ENCODE assay signal across 8 mouse cellular contexts in the genomic region with DNA sequence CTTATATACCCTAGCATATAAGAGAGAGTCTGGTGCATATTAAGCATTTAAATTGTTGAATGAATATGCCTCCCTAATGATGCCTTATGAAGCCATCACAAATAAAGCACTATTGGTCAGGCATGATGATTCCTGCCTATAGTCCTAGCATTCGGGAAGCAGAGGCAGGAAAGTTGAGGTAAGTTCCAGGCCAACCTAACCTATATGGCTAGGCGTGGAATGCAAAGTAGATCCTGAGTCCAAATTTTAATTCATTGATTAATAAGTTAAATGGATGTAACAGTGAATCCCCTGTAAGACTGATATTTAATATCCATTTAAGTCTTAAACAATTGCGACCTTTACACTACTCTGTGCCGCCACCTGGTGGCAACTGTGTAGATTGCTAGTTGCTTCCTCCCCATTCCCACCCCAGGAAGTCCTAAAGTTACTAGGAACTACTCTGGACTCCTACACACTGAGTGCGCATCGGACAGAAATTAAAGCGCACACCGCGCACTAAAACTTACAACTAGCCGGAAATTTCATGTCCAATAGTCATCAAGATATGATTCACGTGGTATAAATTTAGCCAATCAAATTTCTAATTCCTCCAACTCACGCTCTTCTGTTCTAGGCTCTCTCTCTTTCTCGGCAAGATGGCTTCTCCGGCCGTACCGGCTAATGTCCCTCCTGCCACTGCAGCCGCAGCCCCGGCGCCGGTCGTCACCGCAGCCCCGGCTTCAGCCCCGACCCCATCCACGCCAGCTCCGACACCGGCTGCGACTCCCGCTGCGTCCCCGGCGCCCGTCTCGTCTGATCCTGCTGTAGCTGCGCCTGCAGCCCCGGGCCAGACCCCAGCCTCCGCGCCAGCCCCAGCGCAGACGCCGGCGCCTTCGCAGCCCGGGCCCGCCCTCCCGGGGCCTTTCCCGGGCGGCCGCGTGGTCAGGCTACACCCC. TPM values are rescaled to one million over a fixed set of nuclear protein-coding genes. Genes with fewer than 3 reads are reported as not detected.
DNase-seq lines count a peak whose midpoint lies in the region; ATAC-seq and TF ChIP-seq lines count a peak whose summit lies in the region.

A gene (plus strand): TSS at position 624 of the 938 bp plus-strand sequence.

- TF ChIP-seq CTCF in MEL (IDR thresholded peaks at IDR 0.05 in 2 of 3, conservative IDR thresholded peaks at IDR 0.05 in 1 of 3; ENCODE audit: control insufficient read depth in 1 of 3, insufficient read depth in 1 of 3, low read depth in 2 of 3, low read length in 3 of 3, poor library complexity in 1 of 3, severe bottlenecking in 1 of 3) = peak; percentile 75 to 96 (median 78)
- TF ChIP-seq CTCF in cerebellum, adult 2 months (IDR thresholded peaks at IDR 0.05; ENCODE audit: borderline replicate concordance, insufficient read depth, low read depth, low read length) = peak; percentile 82
- peak; percentile 91 for TF ChIP-seq CTCF in forebrain, postnatal 0 days (IDR thresholded peaks at IDR 0.05; ENCODE audit: low read depth)

- TF ChIP-seq POLR2A in MEL (IDR thresholded peaks at IDR 0.05; ENCODE audit: control insufficient read depth in 1 of 2, insufficient read depth in 1 of 2, low read depth in 1 of 2, low read length in 2 of 2, poor library complexity in 1 of 2) = peak; percentile 63 to 85
- TF ChIP-seq POLR2A in cerebellum, adult 2 months (IDR thresholded peaks at IDR 0.05; ENCODE audit: borderline replicate concordance, insufficient read depth, low read length) = peak; percentile 72; the same call in 1 of the 2 replicates

- H3K9me3 ChIP-seq in MEL (replicated peaks; ENCODE audit: insufficient read depth, low read length) = no peaks in the 10 kb centered on the region
- H3K9me3 ChIP-seq in forebrain, postnatal 0 days (ENCODE audit: low read length) = no peaks in the 10 kb centered on the region
- no peaks in the 10 kb centered on the region for H3K9me3 ChIP-seq in lung, embryonic 15.5 days

- H3K4me3 ChIP-seq in MEL (ENCODE audit: control insufficient read depth in 1 of 2, insufficient read depth in 1 of 2, low read depth in 2 of 2, low read length in 2 of 2) = peak within 1 kb of the TSS; percentile 97 to 100
- H3K4me3 ChIP-seq in cerebellum, adult 2 months (replicated peaks; ENCODE audit: insufficient read depth, low read depth, low read length) = peak within 1 kb of the TSS; percentile 96
- peak within 1 kb of the TSS; percentile 89 for H3K4me3 ChIP-seq in forebrain, postnatal 0 days (ENCODE audit: low read depth, low read length)
- H3K4me3 ChIP-seq in lung, embryonic 15.5 days = peak within 1 kb of the TSS; percentile 89

- peak; percentile 94 for TF ChIP-seq RAD21 in MEL (IDR thresholded peaks at IDR 0.05; ENCODE audit: low read depth, low read length)

- peak; percentile 99 for DNase-seq in MEL (ENCODE audit: low read depth, low spot score)
- peak; percentile 96 to 97 for DNase-seq in cerebellum, adult 2 months
- peak; percentile 98 for DNase-seq in forebrain, postnatal 0 days
- DNase-seq in heart, postnatal 4 days = peak; percentile 95
- peak; percentile 96 to 99 for DNase-seq in layer of hippocampus, adult 8-10 months (ENCODE audit: low spot score in 2 of 2)
- peak; percentile 91 for DNase-seq in ovary, adult 18-20 months (ENCODE audit: low spot score)
- peak; percentile 98 for DNase-seq in thymus, postnatal 0 days (ENCODE audit: low spot score)

- peak within 1 kb of the TSS; percentile 98 for H3K9ac ChIP-seq in MEL (ENCODE audit: control insufficient read depth, low read depth, low read length, poor library complexity, severe bottlenecking)
- peak within 1 kb of the TSS; percentile 94 for H3K9ac ChIP-seq in forebrain, postnatal 0 days
- peak within 1 kb of the TSS; percentile 95 for H3K9ac ChIP-seq in lung, embryonic 15.5 days

- peak; percentile 98 for ATAC-seq in forebrain, postnatal 0 days
- ATAC-seq in lung, embryonic 15.5 days (ENCODE audit: borderline replicate concordance, extremely low read depth, low FRiP score, low TSS enrichment) = peak; percentile 95

- WGBS in cerebellum, adult 2 months = 1% methylated on average over 50 of the region's 50 CpGs
- 3% methylated on average over 50 of the region's 50 CpGs for whole genome bisulfite sequencing in forebrain, postnatal 0 days
- 2% methylated on average over 46 of the region's 50 CpGs for WGBS in lung, embryonic 15.5 days

- H3K4me2 ChIP-seq in forebrain, postnatal 0 days (ENCODE audit: low read depth) = peak within 1 kb of the TSS; percentile 87
- H3K4me2 ChIP-seq in lung, embryonic 15.5 days = peak within 1 kb of the TSS; percentile 81

- H3K27ac ChIP-seq in MEL (ENCODE audit: control insufficient read depth, low read depth, low read length) = peak within 1 kb of the TSS; percentile 51
- peak within 1 kb of the TSS; percentile 89 for H3K27ac ChIP-seq in cerebellum, adult 2 months (ENCODE audit: insufficient read depth, low read length)
- H3K27ac ChIP-seq in forebrain, postnatal 0 days (ENCODE audit: low read depth, low read length) = peak within 1 kb of the TSS; percentile 82
- peak within 1 kb of the TSS; percentile 63 for H3K27ac ChIP-seq in lung, embryonic 15.5 days

- TF ChIP-seq EP300 in MEL (IDR thresholded peaks at IDR 0.05; ENCODE audit: low read depth in 1 of 2, low read length in 2 of 2) = no peak

- no peaks in the 10 kb centered on the region for H3K27me3 ChIP-seq in MEL (ENCODE audit: control insufficient read depth in 1 of 2, insufficient read depth in 2 of 2, low read length in 2 of 2)
- no peaks in the 10 kb centered on the region; the same call in 1 of the 2 replicates for H3K27me3 ChIP-seq in cerebellum, adult 2 months (ENCODE audit: control insufficient read depth, insufficient read depth, low read length)
- 0 out of 2 replicates have a peak, but pooled peaks cover 5% of the 10 kb centered on the region for H3K27me3 ChIP-seq in forebrain, postnatal 0 days (ENCODE audit: insufficient read depth, low read length)
- no peaks in the 10 kb centered on the region for H3K27me3 ChIP-seq in lung, embryonic 15.5 days

- H3K4me1 ChIP-seq in MEL (ENCODE audit: control insufficient read depth in 1 of 2, insufficient read depth in 2 of 2, low read length in 2 of 2) = peaks cover 4 to 15% of the 10 kb centered on the region in 2 experiments
- peaks cover 10% of the 10 kb centered on the region for H3K4me1 ChIP-seq in cerebellum, adult 2 months (ENCODE audit: control insufficient read depth, insufficient read depth, low read length)
- peaks cover 5% of the 10 kb centered on the region; the same call in 1 of the 2 replicates for H3K4me1 ChIP-seq in forebrain, postnatal 0 days (ENCODE audit: insufficient read depth)
- H3K4me1 ChIP-seq in lung, embryonic 15.5 days = peaks cover 10% of the 10 kb centered on the region

- H3K79me2 ChIP-seq in MEL (ENCODE audit: control insufficient read depth, insufficient read depth, low read length, poor library complexity) = peaks cover 22% of the 10 kb centered on the region

- peaks cover 9 to 14% of the 10 kb centered on the region in 2 experiments for H3K36me3 ChIP-seq in MEL (ENCODE audit: control insufficient read depth in 1 of 2, insufficient read depth in 2 of 2, low read length in 2 of 2)
- peaks cover 18% of the 10 kb centered on the region for H3K36me3 ChIP-seq in forebrain, postnatal 0 days (ENCODE audit: insufficient read depth)
- H3K36me3 ChIP-seq in lung, embryonic 15.5 days = peaks cover 18% of the 10 kb centered on the region

TF ChIP-seq in MEL, 35 proteins besides CTCF, POLR2A, EP300 and RAD21 (continues in another document):
- no peak for TF ChIP-seq UBTF (IDR thresholded peaks at IDR 0.05; ENCODE audit: borderline replicate concordance, insufficient read depth, low read depth, low read length)
- peak; percentile 85 for TF ChIP-seq NELFE (IDR thresholded peaks at IDR 0.05; ENCODE audit: low read depth, low read length)
- TF ChIP-seq ETS1 (IDR thresholded peaks at IDR 0.05; ENCODE audit: low read depth, low read length) = peak; percentile 18; the same call in 1 of the 2 replicates
- no peak for TF ChIP-seq BHLHE40 (IDR thresholded peaks at IDR 0.05; ENCODE audit: borderline replicate concordance, low read depth, low read length)
- peak; percentile 21 to 71; a peak in 2 of 4 replicates for TF ChIP-seq USF2 (IDR thresholded peaks at IDR 0.05; ENCODE audit: borderline replicate concordance in 1 of 2, insufficient read depth in 1 of 2, low read depth in 1 of 2, low read length in 2 of 2)
- TF ChIP-seq GABPA (IDR thresholded peaks at IDR 0.05; ENCODE audit: low read depth, low read length) = no peak
- TF ChIP-seq MEF2A (IDR thresholded peaks at IDR 0.05; ENCODE audit: extremely low read depth, insufficient replicate concordance, low read depth, low read length, poor library complexity, severe bottlenecking) = peak; percentile 60; the same call in 1 of the 2 replicates
- TF ChIP-seq KAT2A (conservative IDR thresholded peaks at IDR 0.05; ENCODE audit: low read depth, low read length) = peak; percentile 77
- TF ChIP-seq NRF1 (IDR thresholded peaks at IDR 0.05; ENCODE audit: insufficient read depth, low read depth, low read length, poor library complexity, severe bottlenecking) = peak; percentile 25; the same call in 1 of the 2 replicates
- TF ChIP-seq E2F4 (IDR thresholded peaks at IDR 0.05; ENCODE audit: borderline replicate concordance, low read depth, low read length) = peak; percentile 79; the same call in 1 of the 2 replicates
- peak; percentile 74 for TF ChIP-seq MAX (IDR thresholded peaks at IDR 0.05; ENCODE audit: low read length)
- no peak for TF ChIP-seq TAL1 (IDR thresholded peaks at IDR 0.05; ENCODE audit: low read length)
- TF ChIP-seq CHD1 (IDR thresholded peaks at IDR 0.05; ENCODE audit: low read depth, low read length) = no peak
- TF ChIP-seq GATA1 (IDR thresholded peaks at IDR 0.05; ENCODE audit: low read depth, low read length) = peak; percentile 58
- peak; percentile 70 for TF ChIP-seq MXI1 (IDR thresholded peaks at IDR 0.05; ENCODE audit: low read depth, low read length)
- TF ChIP-seq RCOR1 (IDR thresholded peaks at IDR 0.05; ENCODE audit: low read depth, low read length) = no peak
- TF ChIP-seq ZMIZ1 (IDR thresholded peaks at IDR 0.05; ENCODE audit: low read depth, low read length) = no peak
- TF ChIP-seq TBP (IDR thresholded peaks at IDR 0.05; ENCODE audit: low read depth, low read length) = peak; percentile 94

RNA-seq across cellular contexts. Expression of the gene that starts here (rescaled TPM):
- 123 and 145 TPM in 2 replicates for total RNA-seq in MEL (2012; rRNA removed)
- polyA plus RNA-seq in MEL (2012; ENCODE audit: insufficient read depth in 1 of 2, insufficient read length in 2 of 2, low read depth in 1 of 2, low replicate concordance in 2 of 2, missing spikeins in 1 of 2) = 100 to 1,000 TPM; 226 to 283 TPM
- polyA plus RNA-seq in cerebellum, adult 2 months (2012; rRNA removed) = 92.2 and 96.9 TPM in 2 replicates
- total RNA-seq in forebrain, postnatal 0 days (2014; rRNA removed) = 118 and 120 TPM in 2 replicates
- polyA plus RNA-seq in forebrain, postnatal 0 days (2015; fragmentation: Nextera tagmentation; extraction: Ambion mirVana) = 80.6 and 81.5 TPM in 2 replicates
- 100 to 1,000 TPM; 126 to 127 TPM for total RNA-seq in heart, postnatal 4 days (2021)
- total RNA-seq in layer of hippocampus, adult 8-10 months (2022) = 100 to 1,000 TPM in 2 of 4 experiments, 10 to 100 TPM in 2; 92.4 to 104 (median 100) TPM
- polyA plus RNA-seq in lung, embryonic 15.5 days (2015; fragmentation: Nextera tagmentation; extraction: Ambion mirVana) = 86.6 and 87.6 TPM in 2 replicates
- polyA plus RNA-seq in thymus, postnatal 0 days (2015; fragmentation: Nextera tagmentation; extraction: Ambion mirVana) = 97.7 and 111 TPM in 2 replicates

Comparison
In these comparisons a context has a peak if more than half of its experiments do, and no peak if none do; other contexts are left out.
1. Peak in every context shown above with its lines: DNase-seq, ATAC-seq, H3K4me3 ChIP-seq and H3K27ac ChIP-seq.